Mouse (Mus musculus): ENCODE measurements at regions not wholly inside any gene's neighbourhood (a gene's known extent, or its start where the extent isn't known, plus 50 kb on each side); places are given as distances from the start of the nearest gene placed in this dataset.

DNA sequence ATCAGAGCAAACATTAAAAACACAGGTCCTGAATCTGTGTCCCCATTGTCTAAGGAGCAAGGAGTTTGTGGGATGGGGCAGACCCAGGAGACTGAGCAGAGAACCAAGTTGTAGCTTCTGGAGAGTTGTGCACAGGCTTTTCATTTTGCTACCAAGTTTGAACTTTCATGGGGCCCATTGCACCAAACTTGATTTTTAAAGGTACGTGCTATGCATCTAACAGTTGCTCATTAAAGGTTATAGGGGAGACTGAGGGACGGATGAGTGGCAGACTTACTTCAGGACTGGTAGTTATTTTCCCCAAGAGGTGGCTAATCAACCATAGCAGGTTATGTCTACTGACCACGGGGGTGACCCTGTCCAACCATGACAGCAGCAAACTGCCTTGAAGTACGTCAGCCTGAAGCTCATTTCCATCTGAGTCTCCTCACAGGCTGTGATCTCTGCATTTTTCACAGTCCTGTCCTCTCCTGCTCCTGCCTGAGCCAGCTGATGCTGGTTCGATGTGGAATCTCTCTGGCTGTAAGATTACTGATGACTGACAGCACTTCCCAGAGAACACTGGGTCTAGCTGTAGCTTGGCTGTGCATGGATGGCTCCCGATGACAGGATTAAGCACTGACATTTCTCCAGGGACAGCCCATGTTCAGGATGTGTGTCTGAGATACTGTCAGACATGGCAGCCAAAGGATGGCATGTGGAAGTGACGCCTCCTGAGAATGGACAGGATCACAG is 590.9 kb upstream of the Plxna2 start:
- no peak for TF ChIP-seq POLR2A (IDR thresholded peaks at IDR 0.05; ENCODE audit: borderline replicate concordance, control insufficient read depth, low read depth, low read length)
- TF ChIP-seq CTCF (IDR thresholded peaks at IDR 0.05; ENCODE audit: control insufficient read depth, insufficient read depth, low read length), result no peak
